Mouse (Mus musculus) spleen, embryonic (tissue): ENCODE measurements around the gene Slc31a1.

ENCODE experiments used
- CTCF ChIA-PET: fragments of 350-600 bp; sonication (Branson Sonifier 250); formaldehyde crosslinking; loops from one replicate; lab custom pipeline; 2022; lab: Charles Lee

Gene Slc31a1

DNA sequence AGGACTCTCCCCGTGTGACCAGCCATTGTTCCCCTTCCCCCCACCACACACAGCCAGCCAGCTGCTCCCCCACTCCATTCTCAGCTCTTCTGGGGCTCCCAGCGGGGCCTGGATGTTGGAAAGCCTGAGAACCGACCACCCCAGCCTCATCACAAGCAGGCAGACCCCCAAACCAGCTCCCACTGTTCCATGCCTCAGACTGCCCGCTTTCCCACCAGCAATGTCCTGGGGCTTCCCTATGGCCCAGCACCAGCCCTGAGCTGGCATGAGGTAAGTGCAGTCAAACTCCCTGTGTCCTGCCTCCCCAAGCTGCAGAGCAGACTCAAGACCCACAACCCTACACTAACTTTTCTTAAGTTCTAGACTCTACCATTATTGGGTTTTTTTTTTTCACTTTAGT is 45.6 kb downstream of the Slc31a1 start:
- CTCF ChIA-PET = no interaction called here

DNA sequence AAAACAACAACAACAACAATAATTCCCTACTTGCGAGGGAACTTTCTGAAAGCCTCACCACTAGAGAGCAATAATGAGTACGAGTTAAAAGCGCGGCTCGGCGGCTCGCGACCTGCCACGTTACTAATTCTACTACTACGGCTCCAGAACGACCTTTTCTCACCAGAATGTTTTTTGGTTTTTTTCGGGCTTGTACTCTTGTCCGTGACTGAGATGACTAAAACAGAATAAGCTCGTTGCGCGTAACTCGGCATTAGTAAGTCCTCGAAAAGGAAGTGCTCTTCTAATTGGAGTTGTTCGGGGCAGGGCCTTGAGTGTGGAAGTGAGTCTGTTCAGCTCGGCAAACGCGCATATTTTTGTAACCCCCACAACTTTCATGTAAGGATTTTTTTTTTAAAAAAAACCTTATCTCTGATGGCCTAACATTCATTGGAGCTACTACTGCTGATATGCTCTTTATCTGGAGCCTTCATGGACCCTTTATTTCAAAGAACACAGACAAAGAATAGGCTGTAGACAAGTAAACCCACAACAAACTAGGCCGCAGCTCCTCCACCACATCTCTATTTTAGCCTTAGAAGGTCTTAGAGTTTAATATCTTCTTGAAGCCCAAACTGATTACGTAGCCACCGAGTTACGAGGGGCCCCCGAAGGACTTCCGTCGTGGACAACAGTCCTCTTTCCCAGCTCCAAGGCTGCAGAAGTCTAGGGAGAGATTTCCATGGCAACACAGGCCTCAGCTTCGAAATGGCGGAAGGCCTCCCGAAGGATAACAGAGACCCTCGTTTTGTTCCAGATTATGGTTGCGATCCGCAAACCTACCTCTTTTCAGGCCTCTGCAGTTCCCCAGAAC is 47.4 kb downstream of the Slc31a1 start:
- CTCF ChIA-PET = interaction anchor here (0.6 to 1.0 kb wide), 3 partner anchors 41 to 56 kb away, joined by 3 to 5 read pairs (median 3); no protein-coding TSS in a partner anchor

DNA sequence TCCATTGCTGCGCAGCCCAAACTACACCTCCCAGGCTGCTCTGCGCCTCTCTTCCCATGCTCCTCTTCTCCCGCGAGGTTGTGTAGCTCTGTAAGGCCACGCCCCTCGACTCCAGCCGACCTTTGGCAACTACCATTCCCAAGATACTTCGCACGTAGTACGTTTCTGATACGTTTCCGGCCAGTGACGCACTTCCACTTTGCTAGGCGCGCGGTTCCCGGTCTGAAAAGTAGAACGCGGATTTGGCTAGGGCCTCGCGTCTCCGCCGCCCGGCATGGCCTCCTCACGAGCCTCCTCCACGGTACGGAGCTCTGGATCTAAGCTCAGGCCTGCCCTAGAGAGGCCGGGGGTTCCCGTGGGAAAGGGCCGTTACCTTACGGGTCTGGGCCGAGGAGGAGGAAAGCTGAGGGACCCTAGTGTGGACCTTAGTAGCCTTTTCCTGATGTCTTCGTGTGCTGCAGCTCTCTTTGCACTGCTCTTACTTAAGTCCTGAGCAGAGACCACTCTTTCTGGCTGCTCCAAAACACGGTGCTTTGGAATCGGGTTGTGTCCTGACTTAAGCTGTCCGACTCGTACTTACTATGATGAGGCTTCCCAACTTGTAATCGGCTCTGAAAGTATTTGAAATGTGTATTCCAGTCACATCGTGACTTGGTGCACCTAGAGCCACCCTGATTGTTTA is 48.2 kb downstream of the Slc31a1 start, which contains the start of the genes Cdc26 and Prpf4:
TSS of gene Cdc26 (minus strand) at position 42 of the 682 bp plus-strand sequence.
TSS of gene Prpf4 (plus strand) at position 197 of the 682 bp plus-strand sequence.
- CTCF ChIA-PET = interaction anchor here (0.9 kb wide), 1 partner anchor 113 kb away, joined by 3 read pairs; no protein-coding TSS in a partner anchor

- CTCF ChIA-PET = interaction anchor here (0.5 kb wide), 1 partner anchor 124 kb away, joined by 4 read pairs; no protein-coding TSS in a partner anchor
Observed at GRCm38 (mm10) chr4:62409615-62410014, 49.1 kb downstream of the Slc31a1 start.

DNA sequence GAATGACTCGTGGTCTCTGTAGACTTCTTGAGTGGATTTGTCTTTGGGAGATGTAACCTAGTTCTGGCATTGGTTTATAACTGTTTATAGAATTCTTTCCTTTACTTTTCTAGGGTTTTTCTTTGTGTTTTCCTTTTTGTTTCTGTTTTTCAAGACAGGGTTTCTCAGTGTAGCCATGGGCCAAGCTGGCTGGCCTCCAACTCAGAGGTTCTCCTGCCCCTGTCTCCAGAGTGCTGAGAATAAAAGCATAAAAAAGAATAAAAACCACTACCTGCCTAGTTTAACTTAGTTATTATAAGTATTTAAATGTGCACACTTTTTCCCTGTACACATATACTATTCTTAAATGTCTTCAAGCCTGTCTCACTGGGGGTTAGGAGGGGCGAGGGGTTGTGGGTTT is 49.8 kb downstream of the Slc31a1 start:
- CTCF ChIA-PET = no interaction called here

DNA sequence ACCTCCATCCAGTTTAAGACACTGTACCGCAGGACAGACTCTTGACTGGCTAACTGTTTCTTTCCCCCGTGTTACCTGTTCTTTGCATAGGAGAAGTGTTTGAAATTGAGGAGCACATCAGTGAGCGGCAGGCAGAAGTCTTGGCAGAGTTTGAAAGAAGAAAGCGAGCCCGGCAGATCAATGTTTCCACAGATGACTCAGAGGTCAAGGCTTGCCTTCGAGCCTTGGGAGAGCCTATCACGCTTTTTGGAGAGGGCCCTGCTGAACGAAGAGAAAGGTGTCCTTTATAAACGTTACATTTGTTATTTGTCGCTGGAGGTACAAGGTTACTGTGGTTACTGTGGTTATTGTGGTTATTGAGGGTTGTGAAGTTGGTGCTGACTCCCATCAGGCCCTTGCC is 51.1 kb downstream of the Slc31a1 start:
- CTCF ChIA-PET = interaction anchor here (0.7 kb wide), 1 partner anchor 74 kb away, joined by 8 read pairs; no protein-coding TSS in a partner anchor

- CTCF ChIA-PET = no interaction called here
Observed at GRCm38 (mm10) chr4:62418448-62418847, 57.9 kb downstream of the Slc31a1 start.

- CTCF ChIA-PET = no interaction called here
Observed at GRCm38 (mm10) chr4:62419091-62419490, 58.6 kb downstream of the Slc31a1 start.

- CTCF ChIA-PET = interaction anchor here (0.6 kb wide), 1 partner anchor 65 kb away, joined by 3 read pairs; no protein-coding TSS in a partner anchor
Observed at GRCm38 (mm10) chr4:62425891-62426290, 65.4 kb downstream of the Slc31a1 start.

DNA sequence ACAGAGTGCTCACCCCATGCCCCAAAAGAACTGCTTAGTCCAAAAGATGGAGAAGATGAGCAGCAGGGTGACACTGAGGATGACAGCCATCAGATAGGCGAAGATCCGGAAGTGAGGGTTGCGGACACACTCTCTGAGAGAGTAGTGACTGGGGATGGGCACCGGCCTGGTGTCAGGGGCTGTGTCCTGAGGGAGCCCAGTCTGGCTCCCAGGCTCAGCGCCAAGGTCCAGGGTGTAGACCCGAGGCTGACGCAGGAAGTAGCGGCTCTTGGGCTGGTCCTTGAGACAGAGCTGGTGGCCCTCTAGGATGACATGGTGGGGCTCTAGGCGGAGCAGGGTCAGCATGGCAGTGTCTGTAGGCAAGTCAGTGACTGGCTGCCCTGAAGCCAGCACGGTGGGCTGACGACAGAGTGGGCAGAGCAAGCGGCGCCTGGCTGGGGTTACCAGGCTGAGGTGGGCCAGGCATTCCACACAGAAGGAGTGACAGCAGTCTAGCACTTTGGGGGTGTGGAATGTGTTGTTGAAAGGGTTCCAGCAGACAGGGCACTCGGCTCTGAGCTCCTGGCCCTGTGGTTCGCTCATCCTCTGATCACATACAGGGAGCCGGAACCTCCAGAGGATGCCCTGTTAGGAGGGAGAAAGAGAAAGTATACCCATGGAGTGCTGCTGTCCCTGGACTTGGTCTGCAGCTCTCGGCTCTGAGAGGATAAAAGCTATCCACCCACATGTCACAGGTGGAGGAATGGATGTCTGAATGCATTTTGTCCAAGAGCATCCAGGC is 67.6 kb downstream of the Slc31a1 start:
- CTCF ChIA-PET = no interaction called here

DNA sequence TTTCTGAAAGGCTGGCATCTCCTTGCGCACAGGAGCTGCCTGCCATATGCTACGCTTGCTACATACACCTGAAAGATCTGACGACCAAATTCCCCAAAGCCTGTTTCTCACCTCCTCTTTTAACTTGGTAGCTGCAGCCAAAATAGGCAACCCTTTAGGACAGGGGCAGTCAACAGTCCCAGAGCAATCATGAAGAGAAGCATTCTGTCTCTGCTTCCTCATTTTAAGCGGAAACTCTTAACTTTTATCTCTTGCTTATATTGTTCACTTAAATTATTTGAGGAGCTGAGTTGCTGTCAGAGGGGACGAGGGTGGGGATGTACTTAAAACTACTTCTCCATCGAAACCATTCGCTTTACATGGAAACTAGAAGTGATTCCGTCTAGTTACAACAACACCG is 69.1 kb downstream of the Slc31a1 start:
- CTCF ChIA-PET = no interaction called here

- CTCF ChIA-PET = no interaction called here
Observed at GRCm38 (mm10) chr4:62430678-62431077, 70.2 kb downstream of the Slc31a1 start.

GRCm38 (mm10) chr4:62431522-62431921 is 71.0 kb downstream of the Slc31a1 start:
- CTCF ChIA-PET = no interaction called here

GRCm38 (mm10) chr4:62433939-62434870 is 73.7 kb downstream of the Slc31a1 start:
- CTCF ChIA-PET = no interaction called here

DNA sequence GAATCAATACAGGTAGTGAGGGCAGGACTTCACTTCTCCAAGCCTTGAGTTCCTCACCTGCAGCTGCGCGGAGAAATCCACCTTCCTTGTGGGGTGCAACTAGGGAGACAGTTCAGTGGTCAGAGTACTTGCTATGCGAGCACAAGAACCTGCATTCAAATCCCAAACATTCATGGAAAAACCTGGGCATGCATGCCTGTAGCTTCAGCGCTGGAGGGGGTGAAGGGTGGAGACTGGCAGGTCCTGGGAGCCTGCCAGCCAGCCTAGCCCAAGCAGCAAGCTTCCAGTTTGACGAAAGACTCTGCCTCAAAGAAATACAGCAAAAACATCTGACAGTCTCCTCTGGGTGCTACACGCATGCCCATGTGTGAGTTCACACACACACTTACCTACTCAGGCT is 74.6 kb downstream of the Slc31a1 start, which contains the start of gene Rnf183:
TSS of gene Rnf183 (minus strand) at position 172 of the 400 bp plus-strand sequence.
- CTCF ChIA-PET = no interaction called here

GRCm38 (mm10) chr4:62437256-62437778 is 76.8 kb downstream of the Slc31a1 start:
- CTCF ChIA-PET = no interaction called here

DNA sequence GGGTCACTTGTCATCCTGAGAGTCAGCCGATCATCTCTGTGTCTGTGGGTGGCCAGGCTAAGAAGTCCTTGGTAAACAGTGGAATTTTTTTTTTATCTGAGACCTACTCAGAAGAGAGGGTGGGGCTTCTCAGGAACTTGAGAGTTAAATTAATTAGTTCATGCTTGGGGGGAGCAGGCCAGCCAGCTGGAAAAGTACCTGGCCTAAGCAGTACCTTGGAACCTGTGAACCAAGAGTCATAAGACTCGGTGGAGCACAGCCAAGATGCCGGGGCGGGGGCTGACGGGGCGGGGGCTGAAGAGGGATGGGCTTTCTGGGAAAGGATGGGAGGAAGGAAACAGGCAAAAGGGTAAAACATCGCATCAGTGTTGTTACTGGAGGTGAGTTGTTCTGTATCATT is 77.3 kb downstream of the Slc31a1 start:
- CTCF ChIA-PET = no interaction called here

GRCm38 (mm10) chr4:62439793-62440192 is 79.3 kb downstream of the Slc31a1 start:
- CTCF ChIA-PET = no interaction called here

DNA sequence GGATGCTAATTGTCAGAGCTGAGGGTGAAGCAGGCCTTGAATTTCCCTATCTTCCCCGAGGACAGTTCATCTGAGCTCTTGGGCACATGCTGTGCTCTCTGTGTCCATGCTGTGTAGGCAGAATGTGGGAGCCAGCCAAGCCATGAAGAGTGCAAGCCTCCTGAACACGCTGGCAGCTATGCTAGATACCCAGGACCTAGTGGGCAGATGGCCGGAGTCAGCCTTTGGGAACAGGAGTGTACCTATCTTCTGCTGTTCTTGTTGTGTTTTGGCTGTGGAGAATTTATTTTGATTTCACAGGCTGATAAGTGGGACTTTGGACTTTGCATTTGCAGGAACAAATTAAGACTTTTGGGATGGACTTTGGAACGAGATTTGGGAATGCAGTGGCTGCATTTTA is 80.0 kb downstream of the Slc31a1 start:
- CTCF ChIA-PET = no interaction called here

DNA sequence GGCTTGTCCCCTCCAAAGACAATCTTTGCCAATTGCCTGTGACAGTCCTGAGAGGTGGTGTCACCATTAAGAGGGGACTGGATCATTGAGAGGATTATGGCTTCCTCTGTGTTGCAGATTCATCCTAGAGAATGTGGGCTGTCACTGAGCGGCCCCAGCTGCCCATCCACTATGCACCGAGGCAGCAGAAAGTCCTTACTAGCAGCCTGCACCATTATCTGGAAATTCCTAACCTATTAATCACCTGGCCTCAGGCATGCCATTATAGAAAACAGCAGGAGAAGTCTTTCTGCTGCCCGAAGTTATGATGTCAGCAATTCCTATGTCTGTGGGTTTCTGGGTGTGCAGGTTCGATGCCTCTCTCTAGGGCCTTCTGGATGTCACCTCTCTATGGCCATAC is 80.5 kb downstream of the Slc31a1 start:
- CTCF ChIA-PET = no interaction called here
